Mouse (Mus musculus) adrenal gland, postnatal 14 days (tissue): ENCODE data around the gene Ube4b. TPM values are rescaled to one million over a fixed set of nuclear protein-coding genes. Genes with fewer than 3 reads are reported as not detected.
"Not testable (repeated sequence)": the region's sequence is repeated elsewhere in the genome, so short reads cannot be mapped to it uniquely, and the experiment has no call there.

Experiments used
- DNase-seq: peaks from one replicate; pipeline ENCODE4 v3.0.0; 2021; ENCODE audit warnings: mixed read lengths
- total RNA-seq: library from RNA; stranded (reverse); gene quantifications from 2 replicates; pipeline ENCODE4 v1.2.3, GENCODE M21; 2021

Gene Ube4b
- total RNA-seq, 1 experiment from 2014 or later = 63.8 TPM

- DNase-seq = not testable (repeated sequence)
Observed at GRCm38 (mm10) chr4:149431887-149432286, 5.3 kb upstream of the Ube4b start.

GRCm38 (mm10) chr4:149429592-149429991, 3.0 kb upstream of the Ube4b start:
- DNase-seq = no peak

DNA sequence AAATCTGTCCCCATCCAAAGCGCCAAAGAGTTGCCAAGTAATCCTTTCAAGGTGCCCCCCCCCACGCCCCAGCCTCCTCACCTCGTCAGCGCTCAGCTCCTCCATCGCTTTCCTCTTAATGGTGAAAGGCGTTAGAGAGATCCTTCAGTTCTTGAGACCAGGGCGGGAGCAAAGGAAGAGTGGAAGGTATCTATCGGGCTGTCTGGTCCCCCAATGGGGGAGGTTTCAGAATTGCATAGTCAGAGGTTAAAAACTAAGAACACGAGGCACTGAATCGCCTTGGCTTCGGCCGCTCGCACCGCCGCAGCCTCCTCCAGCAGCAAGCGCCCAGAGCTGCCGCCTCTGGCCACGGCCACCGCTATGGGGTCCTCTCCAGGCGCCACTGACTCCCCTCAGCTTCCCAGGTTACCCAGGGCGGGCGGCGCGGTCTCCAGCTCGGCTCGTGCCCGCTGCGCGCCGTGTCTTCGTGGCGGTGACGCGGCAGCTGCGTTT, 702 bp downstream of the Ube4b start:
- peak; percentile 59 for DNase-seq

DNA sequence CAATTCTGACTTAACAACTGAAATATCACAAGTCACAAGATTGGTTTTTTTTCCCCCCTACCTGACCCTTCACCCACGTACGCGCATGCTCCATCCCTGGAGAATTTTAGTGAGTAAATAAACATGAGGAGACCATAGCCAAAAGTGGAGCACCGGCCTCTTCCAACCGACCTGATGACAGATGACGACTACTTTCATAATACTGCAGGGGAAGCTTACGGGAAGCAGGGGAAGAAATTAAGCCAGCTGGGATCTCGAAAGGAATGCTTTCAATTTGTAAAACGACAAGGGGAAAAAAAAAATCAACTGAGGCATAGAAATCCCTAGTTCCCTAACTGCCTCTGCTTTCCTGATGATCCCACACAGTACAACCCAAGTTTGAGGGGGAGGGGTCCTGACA, 1.8 kb downstream of the Ube4b start:
- DNase-seq = peak; percentile 51

GRCm38 (mm10) chr4:149417854-149418365, 8.6 kb downstream of the Ube4b start:
- DNase-seq = peak; percentile 25

DNA sequence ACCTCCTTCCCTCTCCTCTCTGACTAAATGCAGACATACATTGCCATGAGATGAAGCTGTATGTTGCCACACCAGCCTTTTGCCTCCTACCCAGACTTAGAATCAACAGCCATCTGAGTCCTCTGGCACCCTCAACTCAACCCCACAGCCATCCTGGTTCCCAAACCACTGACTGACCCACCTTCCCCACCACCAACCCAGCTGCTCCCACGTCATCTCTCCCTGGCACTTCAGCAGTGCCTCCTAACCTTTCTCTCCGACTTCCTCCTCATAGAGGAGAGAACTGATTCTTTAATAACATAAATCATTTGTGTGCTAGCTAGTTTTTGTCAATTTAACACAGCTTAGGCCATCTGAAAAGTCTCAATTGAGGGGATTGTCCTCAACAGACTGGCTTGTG, 9.6 kb downstream of the Ube4b start:
- DNase-seq = no peak

GRCm38 (mm10) chr4:149416417-149416816, 10.1 kb downstream of the Ube4b start:
- no peak for DNase-seq

- DNase-seq = no peak
Observed at GRCm38 (mm10) chr4:149415651-149416169, 10.8 kb downstream of the Ube4b start.

- no peak for DNase-seq
Observed at GRCm38 (mm10) chr4:149414259-149414658, 12.3 kb downstream of the Ube4b start.

DNA sequence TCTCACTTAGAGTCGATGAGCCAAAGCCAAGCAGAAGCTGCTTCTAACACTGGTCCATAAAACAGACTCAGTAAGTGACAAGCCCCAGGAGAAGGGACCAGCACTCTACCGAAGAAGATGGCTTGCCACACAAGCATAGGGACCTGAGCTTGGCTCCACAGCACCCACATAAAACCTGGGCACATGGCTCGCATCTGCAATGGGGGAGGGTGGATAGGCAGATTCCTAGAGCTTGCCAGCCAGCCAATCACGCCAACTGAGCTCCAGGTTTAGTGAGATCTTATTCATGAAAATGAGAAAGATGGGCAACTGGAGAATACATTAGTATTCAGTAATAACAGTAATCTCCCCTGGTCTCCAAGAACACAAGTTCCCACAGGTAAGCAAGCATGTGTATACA, 16.8 kb downstream of the Ube4b start:
- DNase-seq = no peak

GRCm38 (mm10) chr4:149408331-149408730, 18.2 kb downstream of the Ube4b start:
- no peak for DNase-seq

- no peak for DNase-seq
Observed at GRCm38 (mm10) chr4:149407461-149407860, 19.1 kb downstream of the Ube4b start.

DNA sequence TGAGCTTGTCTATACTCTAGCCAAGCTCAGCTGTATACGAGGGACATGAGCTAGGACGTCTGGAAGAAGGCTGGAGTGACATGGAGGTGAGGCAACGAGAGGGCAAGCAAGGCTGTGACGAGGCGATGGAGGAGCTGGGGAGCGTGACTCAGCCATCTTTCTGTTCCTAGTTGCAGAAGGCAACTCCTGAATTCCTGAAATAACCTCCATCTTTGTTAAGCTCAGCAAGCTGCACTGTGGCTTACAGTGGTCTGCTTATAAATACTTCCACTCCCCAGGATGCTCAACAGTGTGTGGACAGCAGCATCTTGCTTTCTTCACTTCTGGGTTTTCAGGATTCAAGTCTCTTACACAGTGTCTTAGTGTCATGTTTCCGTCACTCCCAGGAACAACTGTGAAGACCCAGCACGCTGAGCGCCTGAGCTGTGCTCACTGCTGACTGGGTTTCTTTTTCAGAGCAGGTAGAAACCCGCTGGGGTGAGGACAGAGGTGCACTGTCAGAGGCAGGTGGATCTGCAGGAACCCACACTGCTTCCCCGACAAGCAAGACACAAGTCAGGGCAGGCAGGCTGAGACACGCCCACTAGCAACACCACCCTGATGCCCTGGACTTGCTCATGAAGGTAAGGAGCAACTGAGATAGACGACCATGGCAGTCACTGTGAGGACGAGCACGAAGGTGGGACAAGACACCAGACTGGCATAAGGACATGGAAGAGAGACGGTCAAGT, 20.7 kb downstream of the Ube4b start:
- no peak for DNase-seq

GRCm38 (mm10) chr4:149404640-149405465, 21.7 kb downstream of the Ube4b start:
- no peak for DNase-seq

DNA sequence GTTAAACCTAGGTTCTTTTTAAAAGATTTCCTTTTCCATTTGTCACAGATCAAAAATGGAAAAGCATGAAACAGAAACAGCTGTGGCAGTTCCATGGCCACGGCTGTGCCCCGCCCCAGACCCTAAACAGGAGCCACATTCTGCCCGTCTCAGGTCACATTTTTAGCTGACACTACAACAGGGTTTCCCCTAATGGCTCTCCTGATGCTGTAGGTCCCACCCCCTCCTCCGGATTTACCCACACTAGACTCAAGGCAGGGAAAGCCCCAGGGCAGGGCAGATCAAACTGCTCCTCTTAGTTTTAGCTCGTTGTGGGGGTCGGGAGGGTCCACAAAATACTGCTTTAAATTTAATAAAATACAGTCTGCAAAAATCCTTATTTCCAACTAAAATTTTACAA, 23.5 kb downstream of the Ube4b start:
- DNase-seq = no peak

- DNase-seq = peak; percentile 49
Observed at GRCm38 (mm10) chr4:149401591-149401982, 25.0 kb downstream of the Ube4b start.

DNA sequence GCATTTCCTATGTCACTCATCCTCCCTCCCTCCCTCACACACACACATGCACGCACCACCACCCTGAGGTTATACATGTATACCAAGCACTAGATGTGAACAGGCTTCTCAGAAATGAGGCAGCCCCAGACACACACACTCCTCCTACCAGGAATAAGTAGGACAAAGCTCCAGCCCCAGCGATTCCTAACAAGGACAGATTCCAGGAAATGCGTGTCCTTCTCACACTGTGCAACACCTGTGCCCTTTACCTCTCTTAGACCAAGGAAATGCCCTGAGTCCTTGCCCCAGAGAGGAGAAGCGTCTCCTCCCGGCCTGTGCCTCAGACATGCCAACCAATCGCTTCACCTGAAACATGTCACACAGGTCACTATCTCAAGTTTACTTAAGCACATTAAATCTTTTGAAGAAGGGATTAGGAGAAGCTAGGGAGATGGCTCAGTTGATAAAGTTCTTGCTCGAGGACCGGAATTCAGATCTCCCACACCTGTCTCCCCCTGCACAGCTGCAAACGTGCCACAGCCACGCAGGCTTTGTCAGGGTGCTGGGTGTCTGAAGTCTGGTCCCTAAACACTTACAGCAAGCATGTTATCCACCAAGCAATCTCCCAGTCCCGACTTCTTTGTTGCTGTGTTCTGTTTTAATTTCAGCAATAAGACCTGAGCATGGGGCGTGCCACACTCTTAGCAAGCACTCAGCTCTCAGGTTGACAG, 25.5 kb downstream of the Ube4b start:
- DNase-seq = no peak

DNA sequence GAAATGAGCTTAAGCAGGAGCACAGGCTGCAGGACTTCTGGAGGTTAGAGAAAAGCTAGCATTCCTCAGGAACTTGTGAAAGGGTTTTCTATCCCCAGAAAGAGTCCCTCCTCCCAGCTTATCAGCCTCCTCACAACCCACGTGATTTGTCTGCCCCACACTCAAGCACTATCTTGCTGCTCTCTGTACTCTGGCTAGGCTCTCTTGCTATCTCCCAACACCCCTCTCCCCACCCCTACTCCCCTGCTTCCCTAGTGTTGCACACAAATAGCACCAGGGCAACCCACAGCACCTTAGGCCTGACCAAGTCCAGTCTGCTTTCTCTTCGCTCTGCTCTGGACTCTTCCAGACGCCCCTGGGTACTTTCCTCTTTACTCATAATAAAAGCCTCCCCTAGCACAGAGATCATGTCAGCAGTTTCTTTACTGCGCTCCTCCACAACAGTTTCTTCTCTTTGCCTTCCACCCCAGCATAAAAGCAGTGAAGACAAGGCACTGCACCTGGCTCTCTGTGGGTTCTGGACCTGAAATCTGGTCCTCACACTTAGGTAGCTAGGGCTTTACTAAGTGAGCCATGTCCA, 27.1 kb downstream of the Ube4b start:
- peak; percentile 20 for DNase-seq

DNA sequence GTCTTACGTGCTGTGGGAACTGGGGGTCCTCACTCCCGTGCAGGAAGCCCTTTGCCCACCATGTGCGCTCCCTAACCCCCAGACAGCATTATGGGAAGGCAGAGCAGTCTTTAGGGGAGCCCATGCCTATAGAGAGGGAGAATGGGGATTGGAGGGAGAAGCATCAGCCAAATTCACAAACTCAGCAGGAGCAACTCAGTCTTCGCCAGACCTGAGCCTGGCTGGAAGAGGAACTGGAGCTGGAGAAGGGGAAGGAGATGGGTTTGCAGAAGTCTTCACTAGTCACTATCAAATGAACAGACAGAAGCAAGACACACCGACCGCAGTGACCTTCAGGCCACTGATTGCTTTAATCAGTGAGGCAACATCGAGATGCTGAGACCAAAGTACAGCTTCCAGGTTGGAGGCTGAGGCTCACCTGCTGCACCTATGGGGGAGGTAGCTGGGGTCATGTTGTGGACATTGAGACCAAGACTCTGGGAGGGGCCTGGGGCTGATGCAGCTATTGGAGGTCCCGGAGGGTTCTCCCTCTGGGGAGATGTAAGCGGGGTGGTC, 28.3 kb downstream of the Ube4b start:
- no peak for DNase-seq

- DNase-seq = no peak
Observed at GRCm38 (mm10) chr4:149396433-149397306, 29.9 kb downstream of the Ube4b start.

DNA sequence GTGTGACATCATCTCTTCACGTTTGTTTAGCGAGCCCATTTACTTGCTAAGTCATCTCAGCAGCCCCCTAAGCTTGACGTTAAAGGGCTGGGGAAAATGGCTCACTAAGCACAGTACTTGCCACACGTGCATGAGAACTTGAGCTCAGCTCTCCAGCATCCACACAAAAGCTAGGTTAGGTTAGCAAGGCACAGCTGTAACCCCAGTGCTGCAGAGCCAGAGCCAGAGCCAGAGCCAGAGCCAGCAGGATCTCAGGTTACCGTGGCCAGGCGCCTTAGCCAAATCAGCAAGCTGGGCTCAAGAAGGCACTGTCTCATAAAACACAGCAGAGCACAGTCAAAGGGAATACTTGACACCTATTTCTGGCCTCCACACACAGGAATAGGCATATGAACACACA, 31.0 kb downstream of the Ube4b start:
- DNase-seq = peak; percentile 46
